Mouse (Mus musculus) retina, embryonic 14.5 days (tissue): ENCODE measurements at regions not wholly inside any gene's neighbourhood (a gene's known extent, or its start where the extent isn't known, plus 50 kb on each side); places are given as distances from the start of the nearest gene placed in this dataset.
A peak's percentile ranks its signal among the peaks of the same experiment; 100 is the strongest.

ENCODE experiments used
- DNase-seq: peaks from one replicate; pipeline ENCODE4 v3.0.0-alpha.2; 2015; ENCODE audit warnings: low spot score

- peak; percentile 21 for DNase-seq
Observed at GRCm38 (mm10) chr1:29509615-29510131, 729.6 kb upstream of the Gm597 start.
